Mouse (Mus musculus) heart, postnatal 36 days (tissue): ENCODE data around the gene Lcn3. TPM values are rescaled to one million over a fixed set of nuclear protein-coding genes. Genes with fewer than 3 reads are reported as not detected.
"Not testable (repeated sequence)": the region's sequence is repeated elsewhere in the genome, so short reads cannot be mapped to it uniquely, and the experiment has no call there.

Experiments used
- DNase-seq, 2 experiments: peaks; one replicate each; pipeline ENCODE4 v3.0.0; 2021 to 2022
- intact Hi-C: fragments of 180-260 bp; cut with DNase I; formaldehyde crosslinking; loops from one replicate; pipeline ENCODE4 v1.15.1; 2025
- total RNA-seq, 2 experiments: library from RNA; stranded (reverse); gene quantifications; 2 replicates each; pipeline ENCODE4 v1.2.3; 2021

The Lcn3 gene
- total RNA-seq: not detected

DNA sequence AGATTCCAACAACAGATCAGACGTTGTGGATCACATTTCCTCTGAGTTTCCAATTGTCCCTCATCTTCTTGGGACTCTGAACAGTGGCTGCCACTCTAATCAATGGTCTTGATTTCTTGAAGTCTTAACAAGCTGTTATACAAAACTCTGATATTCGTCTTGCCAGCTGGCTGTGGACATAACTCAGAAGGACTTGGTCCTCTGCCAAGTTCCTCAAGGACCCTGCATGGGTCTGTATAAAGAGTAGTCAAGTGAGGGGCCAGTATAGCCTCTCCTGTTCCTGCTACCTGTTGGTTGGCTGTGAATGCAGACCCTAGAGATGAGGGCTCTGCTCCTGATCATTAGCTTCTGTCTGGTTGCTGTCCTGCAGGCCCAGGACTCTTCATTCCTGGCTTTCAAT is at the start of gene Lcn3:
Lcn3 (plus strand) TSS at position 301 of the 400 bp plus-strand sequence.
- intact Hi-C loops: no loop called here
- no peak for DNase-seq

DNA sequence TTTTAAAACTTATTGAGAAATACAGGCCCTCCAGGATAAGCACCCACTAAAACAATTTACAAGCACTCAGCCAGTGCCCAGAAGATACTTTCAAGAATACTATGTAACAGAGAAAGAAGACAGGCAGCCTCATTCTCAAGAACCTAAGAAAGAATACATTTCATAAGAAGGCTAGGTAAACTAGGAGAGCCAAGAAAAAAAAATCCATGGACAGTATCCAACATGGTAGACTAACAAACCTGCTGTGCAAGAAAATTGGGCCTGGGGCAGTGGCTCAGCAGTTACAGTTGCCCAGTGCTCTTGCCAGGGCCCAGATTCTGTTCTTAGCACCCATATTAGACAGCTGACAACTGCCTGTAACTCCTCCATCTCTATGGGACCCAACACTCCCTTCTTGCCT is 48.1 kb upstream of the Lcn3 start:
- DNase-seq: no peak
- intact Hi-C loops: no loop called here

DNA sequence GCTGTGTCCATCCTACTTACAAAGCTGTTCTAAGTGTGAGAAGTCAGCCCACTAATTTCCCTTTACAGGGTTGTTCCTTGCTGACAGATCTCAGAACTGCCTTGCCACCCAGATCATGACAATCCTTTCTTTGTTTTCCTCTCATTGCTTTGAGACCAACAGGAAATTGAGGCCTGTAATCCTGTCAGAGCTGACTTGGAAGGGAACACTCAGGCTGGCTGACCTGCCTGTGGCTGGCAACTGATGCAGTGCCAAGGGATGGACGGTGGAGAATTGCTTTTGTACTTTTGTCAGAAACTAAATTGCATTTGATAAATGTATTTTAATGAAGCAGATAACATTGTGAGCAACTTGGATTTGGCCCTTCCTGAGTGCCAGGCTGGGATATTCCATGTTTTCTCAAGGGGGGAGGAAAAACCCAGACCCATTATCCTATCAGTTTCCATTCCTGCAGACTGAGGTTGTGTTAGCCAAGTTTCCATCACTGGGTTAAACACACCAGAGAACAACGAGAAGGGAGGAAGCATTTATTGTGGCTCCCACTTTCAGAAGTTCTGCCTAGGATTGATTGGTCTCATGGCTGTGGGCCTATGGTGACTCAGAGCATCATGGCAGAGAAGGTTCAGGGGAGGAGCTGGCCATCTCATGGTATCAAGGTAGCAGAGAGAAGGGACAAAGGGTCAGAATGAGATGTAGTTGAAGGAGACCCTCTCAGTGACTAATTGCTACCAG is 32.0 kb upstream of the Lcn3 start:
- DNase-seq: no peak
- intact Hi-C loops: no loop called here

DNA sequence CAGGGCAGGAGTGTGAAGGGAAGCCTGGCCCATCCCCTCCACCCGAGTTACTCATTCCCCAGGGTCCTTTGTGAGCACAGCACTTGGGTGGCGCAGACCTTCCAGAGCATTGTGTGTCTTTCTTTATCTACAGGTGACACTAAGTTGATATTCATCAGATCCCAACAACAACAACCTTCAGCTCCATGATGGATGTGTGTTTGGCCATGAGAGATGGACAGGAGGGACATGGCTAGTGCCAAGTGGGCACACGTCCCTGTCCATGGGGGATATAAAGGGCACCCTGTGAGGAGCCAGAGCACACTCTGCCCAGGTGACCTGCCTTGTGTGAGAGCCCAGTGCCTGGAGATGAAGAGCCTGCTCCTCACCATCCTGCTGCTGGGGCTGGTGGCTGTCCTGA is 28.7 kb upstream of the Lcn3 start, which contains the start of gene Obp2b:
Obp2b (plus strand) TSS at position 301 of the 400 bp plus-strand sequence.
- DNase-seq, intact Hi-C loops: not testable (repeated sequence)

DNA sequence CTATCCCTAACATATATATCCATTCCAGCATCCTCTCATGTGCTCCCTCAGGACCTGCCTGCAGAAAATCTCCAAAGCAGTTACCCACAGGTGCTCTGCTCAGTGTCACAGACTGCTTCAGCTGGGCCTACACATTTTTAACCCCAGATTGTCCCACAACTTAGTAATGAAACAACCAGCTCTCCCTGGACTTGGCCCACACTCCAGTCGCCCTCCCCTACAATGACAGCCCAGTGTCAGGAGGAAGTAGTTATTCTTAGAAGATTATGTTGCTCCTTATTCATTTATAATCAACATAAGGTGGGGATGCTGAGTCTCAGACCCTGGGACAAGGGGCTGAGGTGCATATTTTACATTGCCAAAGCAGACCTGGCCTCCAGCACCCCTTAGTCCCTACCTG is 23.7 kb upstream of the Lcn3 start:
- no peak for DNase-seq
- intact Hi-C loops: no loop called here

DNA sequence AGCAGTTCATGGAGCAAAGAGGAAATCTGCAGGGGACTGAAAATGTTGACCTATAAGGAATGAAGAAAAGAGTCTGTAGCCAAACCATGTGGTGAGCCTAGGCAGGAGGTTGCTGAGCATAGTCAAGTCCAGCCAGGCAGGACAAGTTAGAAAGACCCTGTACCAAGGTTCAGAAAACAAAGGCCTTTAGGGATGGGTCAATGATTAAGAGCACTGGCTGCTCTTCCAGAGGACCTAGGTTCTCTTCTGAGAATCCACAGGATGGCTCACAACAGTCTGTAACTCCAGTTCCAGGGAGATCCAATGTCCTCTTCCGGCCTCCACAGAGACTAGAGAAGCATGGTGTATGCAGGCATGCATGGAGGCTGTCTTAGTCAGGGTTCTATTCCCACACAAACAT is 11.2 kb upstream of the Lcn3 start:
- intact Hi-C loops: no loop called here
- DNase-seq: no peak

DNA sequence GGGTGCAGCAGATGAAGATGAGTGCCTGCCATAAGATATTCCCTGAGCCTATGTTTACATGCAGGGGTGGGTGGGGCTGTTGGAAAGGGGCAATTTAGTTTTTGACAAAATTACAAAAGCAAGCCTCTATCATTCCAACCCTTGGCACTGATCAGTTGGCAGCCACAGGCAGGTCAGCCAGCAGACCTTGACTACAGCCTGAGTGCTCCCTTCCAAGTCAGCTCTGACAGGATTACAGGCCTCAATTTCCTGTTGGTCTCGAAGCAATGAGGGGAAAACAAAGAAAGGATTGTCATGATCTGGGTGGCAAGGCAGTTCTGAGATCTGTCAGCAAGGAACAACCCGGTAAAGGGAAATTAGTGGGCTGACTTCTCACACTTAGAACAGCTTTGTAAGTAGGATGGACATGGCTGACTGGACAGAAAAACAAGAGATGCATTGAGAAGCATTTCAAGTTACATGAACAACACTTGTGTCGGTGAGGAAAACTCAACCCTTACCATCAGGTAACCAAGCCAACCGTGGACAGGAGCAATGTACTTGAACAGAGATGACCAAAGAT is 7.2 kb upstream of the Lcn3 start:
- DNase-seq: no peak

DNA sequence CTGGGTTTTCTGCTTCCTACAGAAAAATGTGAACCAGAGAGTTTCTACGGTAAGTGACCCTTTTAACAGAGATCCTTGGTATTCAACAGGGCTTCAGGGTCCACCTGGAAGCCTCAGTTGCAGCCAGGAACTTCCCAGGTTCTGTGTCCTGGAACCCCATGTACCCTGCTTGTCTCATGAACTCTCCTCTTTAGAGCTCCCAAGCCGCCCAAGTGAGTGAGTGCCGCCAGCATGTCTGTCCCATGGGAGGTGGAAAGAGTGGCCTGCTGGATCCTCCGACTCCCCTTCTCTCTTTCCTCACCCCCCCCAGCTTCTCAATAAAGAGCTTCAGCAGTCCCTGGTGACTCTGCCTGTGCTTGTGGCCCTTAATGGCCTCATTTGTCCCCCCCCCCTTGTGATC is 2.4 kb downstream of the Lcn3 start:
- intact Hi-C loops: no loop called here
- no peak for DNase-seq

More for the DNA sequence above, 7.2 kb upstream of the Lcn3 start:
- intact Hi-C loops: no loop called here

DNA sequence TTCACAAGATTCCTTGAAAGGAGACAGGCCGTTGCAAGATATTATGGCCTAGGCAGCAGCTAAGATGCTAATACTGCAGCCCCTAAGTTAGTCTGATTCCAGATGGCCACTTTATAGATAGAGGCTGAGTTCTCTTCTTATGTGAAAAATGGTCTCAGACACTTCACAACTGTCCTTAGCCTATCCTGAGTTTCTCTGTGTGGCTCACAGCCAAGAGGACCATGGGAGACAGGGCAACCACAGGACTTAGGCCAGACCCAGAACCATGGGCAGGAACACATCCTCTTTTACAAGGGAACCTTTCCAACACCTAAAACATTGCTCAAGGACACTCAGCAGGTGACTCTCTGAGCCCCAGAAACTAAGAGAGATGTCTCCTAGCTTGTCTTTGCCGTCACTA is 8.1 kb downstream of the Lcn3 start:
- no peak for DNase-seq
- intact Hi-C loops: no loop called here

DNA sequence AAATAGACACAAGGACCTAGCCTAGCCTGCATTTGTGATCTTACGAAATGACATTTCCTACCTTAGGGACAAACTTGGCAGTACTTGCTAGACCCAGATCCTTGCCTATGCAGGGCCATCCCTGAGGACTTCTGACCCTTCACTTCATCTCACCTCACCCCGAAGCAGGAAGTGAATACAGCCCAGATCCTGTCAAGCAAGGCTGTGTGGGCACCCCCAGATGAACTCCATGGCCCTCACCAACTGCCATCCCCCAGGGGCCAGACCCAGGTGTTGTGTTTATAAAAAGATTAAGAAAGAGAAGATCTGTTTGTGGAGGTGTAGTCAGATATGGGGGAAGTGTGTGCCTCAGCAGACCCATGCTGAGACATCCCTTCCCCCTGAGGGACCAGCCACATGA is 9.3 kb downstream of the Lcn3 start:
- DNase-seq: no peak
- intact Hi-C loops: no loop called here

DNA sequence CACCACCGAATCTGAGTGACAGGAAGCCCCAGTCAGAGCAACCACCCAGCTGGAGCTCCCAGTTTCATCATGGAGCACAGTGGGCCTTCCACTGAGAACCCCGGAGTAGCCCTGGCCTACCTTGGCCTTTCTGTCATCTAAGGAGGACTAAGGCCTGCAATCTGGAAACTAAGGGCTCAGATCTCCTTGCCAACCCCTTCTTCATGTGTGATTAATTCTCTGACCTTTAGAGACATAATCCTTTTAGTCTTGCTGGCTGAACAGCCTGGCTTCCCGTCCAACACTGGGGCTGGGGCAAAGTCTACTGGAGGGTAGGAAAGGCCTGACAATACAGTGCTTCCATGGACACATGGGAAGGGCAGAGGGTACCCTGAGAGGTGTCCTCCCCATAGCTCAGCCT is 10.6 kb downstream of the Lcn3 start:
- no peak for DNase-seq
- intact Hi-C loops: no loop called here

DNA sequence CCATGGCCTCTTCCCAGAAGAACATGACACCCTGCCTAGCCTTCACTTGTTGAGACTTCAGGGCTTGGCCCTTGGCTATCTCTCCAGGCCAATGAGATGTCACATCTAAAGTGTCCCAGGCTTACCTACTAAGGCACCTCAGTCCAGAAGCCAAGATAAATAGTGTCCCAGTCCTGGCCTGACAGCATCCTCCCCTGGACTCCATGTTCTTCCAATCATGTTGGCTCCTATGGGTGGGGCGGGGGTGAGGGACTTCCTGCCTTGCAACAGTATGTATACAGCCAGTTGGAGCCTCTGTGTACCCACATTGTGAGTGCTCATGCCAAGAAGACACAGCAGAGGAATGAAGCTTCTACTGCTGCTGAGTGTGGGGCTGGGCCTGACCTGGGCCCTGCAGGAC is 11.3 kb downstream of the Lcn3 start, which contains the start of gene Lcn11:
Lcn11 (plus strand) TSS at position 301 of the 400 bp plus-strand sequence.
- intact Hi-C loops: no loop called here
- no peak for DNase-seq

DNA sequence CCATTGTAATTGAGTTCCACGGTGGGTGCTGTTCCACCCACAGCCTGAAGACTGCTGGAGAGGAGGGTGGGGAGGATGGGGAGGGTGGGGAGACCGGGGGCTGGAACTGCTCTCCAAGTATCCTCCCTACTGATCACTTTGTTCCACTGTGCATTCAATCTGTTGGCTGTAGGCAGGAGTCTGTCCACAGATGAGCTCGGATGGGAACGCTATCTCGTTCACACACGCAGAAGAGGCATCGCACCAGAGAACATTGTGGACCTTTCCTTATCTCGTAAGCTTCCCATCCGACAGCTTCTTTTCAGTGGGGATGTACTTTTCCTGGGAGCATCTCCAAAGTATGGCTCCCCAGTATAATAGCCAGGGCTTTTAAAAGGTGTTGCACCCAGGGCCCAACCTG is 13.7 kb downstream of the Lcn3 start:
- no peak for DNase-seq
- intact Hi-C loops: no loop called here

DNA sequence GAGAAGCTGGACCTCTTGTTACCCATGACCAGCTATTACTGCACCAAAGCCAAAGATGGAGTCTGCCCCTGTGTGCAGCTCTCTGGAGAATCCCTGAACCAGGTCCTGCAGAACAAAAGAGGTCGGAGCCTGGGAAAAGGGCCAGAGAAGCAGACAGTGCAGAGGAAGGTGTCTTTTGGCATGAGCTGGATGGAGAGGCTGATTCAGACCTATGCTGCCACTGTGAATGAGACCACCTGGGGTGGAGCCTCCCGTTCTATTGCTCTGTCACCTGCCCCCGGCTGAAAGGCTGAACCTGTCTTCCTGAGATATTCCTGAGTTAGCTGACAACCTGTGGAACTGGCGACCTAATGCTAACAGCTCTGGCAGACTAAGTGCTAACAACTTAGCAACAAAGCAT is 15.6 kb downstream of the Lcn3 start:
- intact Hi-C loops: no loop called here
- no peak for DNase-seq

DNA sequence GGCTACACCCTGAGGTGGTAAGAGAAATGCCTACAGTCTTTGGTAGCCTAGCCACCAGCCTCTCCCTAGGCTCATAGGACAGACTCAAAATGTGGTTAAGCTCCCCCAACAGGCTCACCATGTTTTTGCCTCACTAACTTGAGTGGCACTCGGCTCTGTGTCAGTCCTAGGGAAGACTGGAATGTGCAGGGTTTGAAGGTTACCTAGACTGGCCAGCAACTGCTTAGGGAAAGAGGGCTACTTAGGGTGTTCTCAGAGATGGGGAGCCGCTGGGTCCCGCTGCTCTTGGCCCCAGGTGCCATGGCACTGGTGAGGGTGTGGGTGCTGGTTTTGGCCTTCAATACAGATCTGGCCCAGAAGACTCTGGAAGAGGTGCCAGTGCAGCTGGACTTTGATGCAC is 16.6 kb downstream of the Lcn3 start, which contains the start of gene Gm13539:
Gm13539 (plus strand) TSS at position 301 of the 400 bp plus-strand sequence.
- intact Hi-C loops: no loop called here

DNA sequence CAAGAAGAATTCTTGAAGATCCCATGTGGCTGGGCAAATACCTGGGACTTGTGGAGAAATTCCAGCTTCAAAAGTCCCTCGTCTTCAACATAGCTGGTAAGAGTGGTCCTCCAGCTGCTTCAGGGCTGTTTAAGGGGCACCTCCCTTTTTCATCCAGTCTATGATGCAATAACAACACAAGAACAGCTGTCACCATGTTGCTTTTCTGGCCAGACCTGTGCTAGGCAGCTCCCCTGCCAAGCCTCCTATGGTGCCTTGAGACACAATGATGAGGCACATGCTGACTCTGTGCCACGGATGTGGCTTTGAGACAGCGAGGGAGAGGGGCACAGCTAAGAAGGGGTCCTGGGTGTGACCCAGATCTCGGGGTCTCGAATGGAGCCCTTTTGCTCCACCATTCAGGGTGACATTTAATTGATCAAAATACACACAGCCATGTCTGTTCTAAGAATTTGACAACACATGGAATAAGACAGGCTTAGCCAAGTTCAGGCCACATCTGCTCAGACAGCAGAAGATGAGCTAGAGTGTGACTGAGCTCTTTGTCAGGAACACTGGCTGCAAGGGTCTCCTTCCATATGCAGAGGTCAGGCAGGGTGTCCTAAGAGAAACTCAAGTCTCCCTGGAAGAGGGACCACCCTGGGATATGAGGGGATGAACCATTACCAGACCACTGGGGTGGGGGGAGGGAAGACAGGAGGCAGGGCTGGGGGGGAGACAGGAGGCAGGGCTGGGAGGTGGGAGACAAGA is 20.4 kb downstream of the Lcn3 start:
- intact Hi-C loops: no loop called here
- DNase-seq: peak in 1 of 2 experiments; percentile 3

More for the DNA sequence above, 16.6 kb downstream of the Lcn3 start, which contains the start of gene Gm13539:
- no peak for DNase-seq

DNA sequence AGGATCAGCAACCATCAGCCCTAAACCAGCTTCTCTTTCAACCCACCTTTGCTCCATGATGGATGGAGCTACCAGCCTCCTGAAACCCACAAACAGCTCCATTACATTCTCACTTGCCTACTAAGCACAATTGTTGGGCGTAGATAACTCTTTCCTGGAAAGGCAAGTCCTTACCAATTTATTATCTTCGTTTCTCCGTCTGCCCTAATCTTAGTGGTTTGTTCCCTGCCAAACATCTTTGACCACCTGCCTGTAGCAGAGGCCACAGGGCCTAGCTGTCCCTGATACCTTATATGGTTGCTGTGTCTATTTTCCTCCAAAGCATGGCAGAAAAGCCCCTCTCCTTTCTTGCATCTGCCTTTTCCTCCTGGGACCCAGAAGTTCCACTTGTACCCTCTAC is 23.7 kb downstream of the Lcn3 start:
- intact Hi-C loops: no loop called here
- DNase-seq: no peak

DNA sequence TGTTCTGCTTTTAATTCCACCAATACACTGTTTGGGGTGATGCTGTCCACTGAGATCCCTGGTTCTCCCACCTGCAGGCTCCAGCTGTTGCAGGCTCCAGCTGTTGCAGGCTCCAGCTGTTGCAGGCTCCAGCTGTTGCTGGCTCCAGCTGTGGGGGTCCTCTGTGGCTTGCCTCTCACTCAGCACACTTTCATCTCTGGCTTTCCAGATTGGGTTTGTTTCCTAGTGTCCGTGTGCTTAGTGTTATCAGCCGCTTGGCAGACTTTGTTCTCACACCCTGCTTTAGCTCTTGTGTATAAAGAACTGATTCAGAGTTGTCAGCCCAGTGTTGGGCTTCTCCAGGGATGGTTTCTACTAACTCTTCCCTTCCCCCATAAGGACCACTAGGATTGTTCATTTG is 32.3 kb downstream of the Lcn3 start:
- DNase-seq: peak; percentile 8 to 14
- intact Hi-C loops: no loop called here

DNA sequence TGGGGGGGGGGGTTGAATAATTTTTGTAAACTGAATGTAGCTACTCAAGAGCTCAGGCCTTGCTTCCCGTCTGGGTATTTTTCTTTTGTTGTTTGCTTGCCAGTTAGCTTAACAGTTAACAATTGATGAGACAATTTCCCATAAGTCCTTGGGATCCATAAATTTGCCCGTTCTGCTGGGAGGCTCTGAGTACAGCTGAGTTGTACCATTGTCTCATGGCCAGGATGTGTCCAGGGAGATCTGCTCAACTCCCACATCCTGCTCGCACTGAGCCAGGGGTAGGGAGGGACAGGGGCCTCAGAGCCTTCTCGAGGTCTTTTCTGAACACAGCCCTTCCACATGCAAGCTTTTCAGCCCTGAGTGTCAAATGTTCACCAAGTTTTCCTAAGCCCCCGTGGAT is 32.7 kb downstream of the Lcn3 start:
- intact Hi-C loops: no loop called here
- no peak for DNase-seq

DNA sequence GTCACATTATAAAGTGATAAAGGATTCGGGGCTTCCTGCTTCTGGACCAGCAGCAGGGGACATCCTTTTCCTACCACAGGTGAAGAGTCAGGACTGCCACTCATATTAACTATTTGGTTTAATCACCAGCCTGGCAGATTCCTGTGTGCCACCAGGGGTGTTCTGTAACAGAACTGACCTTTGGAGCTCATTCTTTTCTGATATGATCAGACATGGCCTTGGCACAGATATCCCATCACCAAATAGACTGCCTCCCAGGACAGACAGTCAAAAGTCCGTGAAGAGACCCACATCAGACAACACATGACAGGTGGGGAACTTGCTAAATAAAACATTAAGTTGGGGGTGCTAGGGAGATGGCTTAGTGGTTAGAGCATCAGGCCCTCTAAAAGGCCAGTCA is 46.3 kb downstream of the Lcn3 start:
- DNase-seq: no peak
- intact Hi-C loops: no loop called here

DNA sequence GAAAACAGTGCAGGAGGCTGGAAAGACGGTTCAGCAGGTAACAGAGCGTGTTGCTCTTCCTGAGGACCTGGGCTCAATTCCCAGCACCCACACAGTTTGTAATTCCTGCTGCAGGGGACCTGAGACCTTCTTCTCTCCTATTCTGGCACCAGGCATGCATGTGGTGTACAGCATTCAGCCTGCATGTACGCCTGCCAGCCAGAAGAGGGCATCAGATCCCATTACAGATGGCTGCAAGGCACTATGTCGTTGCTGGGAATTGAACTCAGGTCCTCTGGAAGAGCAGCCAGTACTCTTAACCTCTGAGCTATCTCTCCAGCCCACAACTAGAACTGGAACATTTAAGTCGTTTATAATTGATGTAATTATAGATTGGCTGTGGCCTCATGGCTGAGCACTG is 48.0 kb downstream of the Lcn3 start:
- DNase-seq: no peak
- intact Hi-C loops: no loop called here

DNA sequence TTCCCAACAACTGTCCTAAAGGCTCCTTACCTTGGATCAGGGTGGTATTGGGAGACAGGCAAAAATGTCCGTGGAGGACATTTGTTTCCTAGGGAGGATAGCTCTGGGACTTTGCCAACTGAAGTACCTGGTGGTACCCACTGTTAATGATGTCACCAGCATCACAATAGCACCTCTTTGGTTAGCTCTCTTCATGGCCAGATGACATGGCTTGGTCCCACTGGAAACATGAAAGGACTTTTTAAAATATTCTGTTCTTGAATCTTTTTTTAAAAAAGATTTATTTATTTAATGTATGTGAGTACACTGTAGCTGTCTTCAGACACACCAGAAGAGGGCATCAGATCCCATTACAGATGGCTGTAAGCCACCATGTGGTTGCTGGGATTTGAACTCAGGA is 50.4 kb downstream of the Lcn3 start, which contains the start of gene Glt6d1:
Glt6d1 (minus strand) TSS at position 101 of the 400 bp plus-strand sequence.
- intact Hi-C loops, DNase-seq: not testable (repeated sequence)
